Mouse (Mus musculus) ovary, adult 18-20 months (tissue): Measurements from ENCODE around the gene Tnr.

Experiments
- DNase-seq: peaks from one replicate; pipeline ENCODE4 v3.0.0; 2022; ENCODE audit warnings: low spot score, mixed read lengths

Gene Tnr

GRCm38 (mm10) chr1:159523578-159523977 is at the start of gene Tnr:
TSS of gene Tnr (plus strand) at chr1:159523769.
- DNase-seq = no peak

GRCm38 (mm10) chr1:159489853-159490435 is 33.6 kb upstream of the Tnr start:
- DNase-seq = no peak

DNA sequence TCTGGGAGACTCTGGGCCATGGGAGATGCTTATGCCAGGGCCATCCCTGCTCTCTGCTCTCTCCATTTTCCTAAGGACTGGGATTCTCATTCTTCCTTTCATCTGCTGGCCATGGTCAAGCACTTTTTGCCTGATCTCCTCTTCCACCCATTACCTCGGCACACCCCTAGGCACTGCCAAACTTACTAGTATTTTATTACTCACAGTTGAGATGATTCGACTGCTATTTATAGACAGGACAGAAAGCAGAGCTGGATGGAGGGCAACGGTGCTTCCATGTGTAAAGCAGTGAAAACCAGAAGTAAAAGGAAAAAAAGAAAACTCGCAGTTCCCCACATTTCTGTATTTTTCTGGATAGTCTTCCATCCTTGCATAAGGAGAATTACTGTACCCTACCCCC is 31.0 kb upstream of the Tnr start:
- no peak for DNase-seq

GRCm38 (mm10) chr1:159493720-159494499 is 29.7 kb upstream of the Tnr start:
- no peak for DNase-seq

DNA sequence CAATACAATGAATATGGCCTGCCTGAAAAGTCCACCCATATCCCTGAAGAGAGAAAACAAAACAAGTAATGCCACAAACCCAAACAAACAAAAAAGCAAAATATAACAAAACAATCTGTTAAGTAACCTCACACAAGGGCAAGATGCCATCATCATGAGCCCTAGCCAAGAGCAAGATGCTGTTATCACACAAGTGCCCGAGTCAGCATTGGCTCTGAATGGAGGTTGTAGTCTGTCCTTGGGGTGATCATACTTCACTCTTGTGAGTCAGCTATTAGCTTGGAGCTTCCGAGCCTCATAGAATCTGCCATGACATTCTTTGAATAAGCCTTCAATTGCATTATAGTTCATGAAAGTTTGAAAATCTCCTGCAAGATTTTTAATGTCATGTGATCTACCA is 25.3 kb upstream of the Tnr start:
- peak; percentile 14 for DNase-seq

- no peak for DNase-seq
These were observed 23.6 kb upstream of the Tnr start for GRCm38 (mm10) chr1:159499806-159500460.

DNA sequence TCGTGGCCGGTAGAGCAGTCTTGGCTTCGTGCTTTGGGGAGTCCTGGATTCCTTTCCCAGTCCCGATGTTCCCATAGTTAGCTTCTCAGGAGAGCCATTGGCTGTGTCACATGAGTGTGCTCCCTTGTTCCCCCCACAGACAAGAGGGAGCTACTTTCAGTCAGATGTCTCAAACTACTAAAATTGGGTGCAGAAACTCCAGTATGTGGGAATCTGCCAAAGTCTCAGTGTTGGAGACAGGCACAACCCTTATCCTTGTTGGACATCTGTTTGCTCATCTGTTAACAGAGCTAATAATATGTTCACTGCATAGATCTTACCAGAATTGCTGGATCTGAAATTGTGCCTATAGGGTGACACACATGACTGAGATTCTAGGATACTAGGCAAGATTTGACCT is 21.7 kb upstream of the Tnr start:
- DNase-seq = no peak

GRCm38 (mm10) chr1:159510667-159511066 is 12.9 kb upstream of the Tnr start:
- no peak for DNase-seq

- DNase-seq = no peak
These were observed 5.9 kb upstream of the Tnr start for GRCm38 (mm10) chr1:159517647-159518046.

DNA sequence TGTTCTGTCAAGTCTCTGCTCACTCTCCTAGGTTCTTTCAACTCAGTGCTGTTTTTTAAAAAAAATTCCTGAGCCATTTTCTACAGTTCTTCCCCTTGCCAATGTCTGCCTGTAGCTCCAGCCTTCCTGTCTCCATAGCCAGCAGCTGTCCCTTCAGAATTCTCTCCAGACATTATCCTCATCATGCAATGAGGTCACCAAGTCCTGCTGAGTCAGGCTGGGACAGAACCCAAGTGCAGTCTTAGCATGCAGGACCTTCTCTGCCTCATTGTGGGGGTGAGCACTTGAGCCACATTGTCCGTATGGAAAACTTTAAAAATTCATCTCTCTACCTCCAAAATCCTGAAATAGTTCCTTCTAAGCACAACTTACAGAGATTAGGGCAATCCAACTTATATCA is 4.4 kb upstream of the Tnr start:
- DNase-seq = no peak

DNA sequence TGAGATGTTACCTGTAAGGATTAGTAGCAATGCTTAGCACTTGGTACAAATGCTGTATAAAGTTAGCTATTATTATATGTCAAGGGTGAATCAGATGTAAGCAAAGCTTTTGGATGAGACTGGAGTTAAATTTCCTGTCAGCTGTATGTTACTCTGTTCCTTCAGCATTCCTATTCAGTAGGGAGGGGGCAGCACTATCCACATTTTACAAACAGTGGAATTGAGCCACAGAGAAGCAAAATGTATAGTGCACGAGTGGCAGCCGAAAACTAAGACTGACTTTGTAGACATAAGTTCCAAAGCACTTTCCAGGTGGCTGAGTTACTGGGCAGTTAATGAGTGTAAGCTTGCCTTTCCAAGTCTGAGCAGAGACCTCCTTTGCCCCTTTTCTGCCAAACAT is 500 bp upstream of the Tnr start:
- no peak for DNase-seq

DNA sequence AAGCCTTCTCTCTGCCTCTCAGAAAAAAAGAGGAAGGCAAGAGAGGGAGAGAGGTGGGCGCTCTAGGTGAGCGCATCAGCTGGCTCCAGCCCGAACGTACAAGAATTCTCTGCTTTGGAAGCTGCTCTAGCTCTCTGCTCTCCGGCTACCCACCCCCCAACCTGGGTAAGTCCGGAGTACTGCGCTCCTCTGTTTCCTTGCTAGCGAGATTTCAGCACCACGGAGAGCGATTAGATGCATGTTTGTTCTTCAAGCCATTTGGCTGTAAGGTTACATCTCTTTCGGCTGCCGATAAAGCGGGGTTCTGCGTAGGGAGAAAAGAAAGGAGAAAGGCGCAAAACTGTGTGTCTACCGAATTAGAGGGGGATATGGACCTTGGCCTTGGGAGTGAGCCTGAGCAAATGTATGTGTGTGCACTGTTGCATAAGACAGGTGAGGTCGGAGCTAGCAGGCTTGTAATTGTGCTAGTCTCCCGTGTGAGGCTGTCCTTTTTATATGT is 531 bp downstream of the Tnr start:
- peak; percentile 39 for DNase-seq

GRCm38 (mm10) chr1:159532841-159533569 is 9.4 kb downstream of the Tnr start:
- DNase-seq = no peak

- DNase-seq = no peak
These were observed 12.0 kb downstream of the Tnr start for GRCm38 (mm10) chr1:159535582-159535981.

DNA sequence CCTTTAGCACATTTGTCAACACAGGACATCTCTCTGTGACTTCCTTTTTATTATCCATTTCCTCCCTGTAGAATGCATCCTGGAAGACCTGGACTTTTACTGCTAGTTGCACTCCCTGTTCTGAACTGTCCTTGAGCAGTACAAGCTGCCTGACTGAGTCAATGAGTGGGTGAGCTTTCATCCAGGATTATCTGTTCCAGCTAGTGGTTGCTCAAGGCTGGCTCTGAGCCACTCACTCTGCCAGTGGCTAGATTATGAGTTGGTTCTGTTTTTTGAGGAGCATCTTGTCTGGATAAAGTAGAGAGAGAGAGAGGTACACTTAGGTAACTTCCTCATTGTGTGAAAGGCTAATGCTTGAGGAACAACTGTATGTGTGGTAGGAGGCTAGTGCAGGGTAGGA is 14.0 kb downstream of the Tnr start:
- DNase-seq = no peak

GRCm38 (mm10) chr1:159538076-159538475 is 14.5 kb downstream of the Tnr start:
- no peak for DNase-seq

DNA sequence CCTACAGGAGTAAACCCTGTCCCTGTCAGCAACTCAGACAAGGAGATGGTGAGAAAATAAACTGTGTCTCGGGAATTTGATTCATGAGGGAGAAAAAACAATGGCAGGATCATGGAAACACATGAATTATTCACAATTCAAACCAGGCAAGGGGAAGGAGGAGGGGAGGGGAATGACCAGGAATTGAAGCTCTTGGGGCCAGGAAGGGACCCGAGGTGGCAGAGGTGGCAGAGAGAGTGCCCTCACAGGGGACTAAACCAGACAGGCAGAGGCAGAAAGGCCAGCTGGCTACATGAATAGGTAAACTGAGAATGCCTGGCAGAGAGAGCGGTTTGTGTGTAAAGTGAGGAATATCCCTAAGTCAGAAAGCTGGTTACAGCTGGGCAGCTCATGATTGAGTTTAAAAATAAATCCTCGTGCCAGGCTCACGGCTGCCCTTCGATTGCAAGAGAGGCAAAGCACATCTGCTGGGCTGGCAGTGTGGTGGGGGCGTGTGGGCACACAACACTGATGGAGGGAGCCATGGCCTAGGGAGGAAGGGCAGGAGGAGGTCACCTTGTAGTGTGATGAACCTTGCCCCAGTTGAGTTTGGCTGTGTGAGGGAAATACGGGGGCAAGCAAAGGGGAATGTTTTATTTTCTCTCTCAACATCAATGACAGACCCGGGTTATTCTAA is 22.0 kb downstream of the Tnr start:
- no peak for DNase-seq

DNA sequence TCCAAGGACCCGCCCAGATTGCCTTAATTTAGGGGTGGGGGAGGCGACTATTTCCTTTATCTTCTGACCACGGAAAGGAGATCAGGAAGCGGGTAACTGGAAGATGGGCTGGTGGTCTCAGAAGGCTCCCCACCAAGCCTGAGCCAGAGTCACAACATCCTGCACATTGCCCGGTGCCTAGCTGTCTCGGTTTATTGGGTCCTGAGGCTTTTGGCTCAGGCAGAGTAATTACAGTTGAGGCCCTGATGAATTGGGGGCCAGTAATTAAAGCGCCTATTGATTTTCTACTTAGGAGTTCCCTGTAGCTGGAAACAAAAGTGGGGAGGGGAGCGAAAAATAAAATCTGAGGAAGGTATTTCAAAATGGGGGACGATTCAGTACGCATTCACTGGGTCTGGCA is 27.5 kb downstream of the Tnr start:
- no peak for DNase-seq

DNA sequence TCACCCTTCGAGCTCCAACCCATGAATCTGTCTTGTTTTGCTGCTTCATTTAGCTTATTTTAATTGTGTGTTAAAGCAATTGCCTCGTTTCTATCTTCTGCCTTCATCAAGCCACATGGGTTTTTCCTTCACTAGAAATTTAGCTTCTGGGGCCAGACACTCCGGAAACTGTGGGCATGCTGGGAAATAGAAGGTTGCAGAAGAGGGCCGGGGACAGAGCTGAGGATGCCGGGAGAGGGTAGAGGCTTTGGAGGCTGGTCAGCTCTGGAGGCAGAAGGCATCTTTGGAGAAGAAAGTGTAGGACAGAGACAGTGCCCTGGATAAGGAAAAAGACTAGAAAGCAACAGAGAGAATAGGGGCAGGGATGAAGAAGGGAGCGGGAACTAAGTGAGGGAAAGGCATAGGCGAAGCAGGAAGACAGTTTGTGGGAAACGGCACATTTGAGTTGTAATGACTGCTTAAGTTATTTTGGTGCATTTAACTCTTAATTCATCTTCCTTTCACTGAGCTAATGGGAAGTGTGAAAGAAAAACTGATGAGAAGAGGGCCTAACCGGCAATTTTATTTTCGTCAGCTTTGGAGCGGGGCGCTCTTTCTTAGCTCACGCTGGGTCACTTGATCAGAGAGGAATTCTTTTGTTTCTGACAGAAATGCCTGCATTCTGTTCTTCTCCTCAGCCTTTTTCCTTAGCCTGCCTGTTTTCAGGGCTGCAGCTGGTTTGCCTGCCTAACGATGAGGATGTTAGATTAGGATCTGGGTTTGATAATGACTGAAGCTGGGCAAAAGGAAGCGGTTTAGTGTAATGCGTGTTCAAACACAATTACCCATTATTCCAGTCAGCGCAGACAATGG is 28.2 kb downstream of the Tnr start:
- no peak for DNase-seq

GRCm38 (mm10) chr1:159561616-159562015 is 38.0 kb downstream of the Tnr start:
- no peak for DNase-seq

DNA sequence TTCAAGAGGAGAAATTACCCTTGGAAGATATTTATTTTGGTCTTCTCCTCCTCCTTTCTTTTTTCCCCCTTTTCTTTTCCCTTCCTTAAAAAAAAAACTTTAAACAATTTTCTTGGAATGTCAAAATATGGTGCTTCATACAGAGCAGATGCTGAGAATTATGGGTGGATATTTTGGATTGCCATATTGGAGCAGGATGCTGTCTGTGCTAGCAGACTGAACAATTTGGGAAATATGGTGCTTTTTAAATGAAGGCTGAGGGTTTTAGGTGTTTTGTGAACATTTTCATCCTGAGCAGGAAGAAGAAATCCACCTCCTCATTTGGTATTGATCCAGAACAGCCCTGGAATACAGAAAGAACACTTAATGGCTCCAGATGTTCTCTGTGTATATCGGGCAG is 41.6 kb downstream of the Tnr start:
- no peak for DNase-seq
